Mouse (Mus musculus): ENCODE measurements around the gene Agxt.

- TF ChIP-seq POLR2A (IDR thresholded peaks at IDR 0.05; ENCODE audit: extremely low read depth, insufficient read depth, low read length) (no peak), CTCF (IDR thresholded peaks at IDR 0.05; ENCODE audit: extremely low read depth, insufficient read depth, low read length) (no peak)
Measured at GRCm38 (mm10) chr1:93165447-93165846, 30.4 kb downstream of the Agxt start.
